Mouse (Mus musculus): Measurements from ENCODE around the gene Yy1. TPM values are rescaled to one million over a fixed set of nuclear protein-coding genes. Genes with fewer than 3 reads are reported as not detected.

Yy1 gene
- polyA plus RNA-seq, 1 experiment from 2014 or later = 6.6 TPM

DNA sequence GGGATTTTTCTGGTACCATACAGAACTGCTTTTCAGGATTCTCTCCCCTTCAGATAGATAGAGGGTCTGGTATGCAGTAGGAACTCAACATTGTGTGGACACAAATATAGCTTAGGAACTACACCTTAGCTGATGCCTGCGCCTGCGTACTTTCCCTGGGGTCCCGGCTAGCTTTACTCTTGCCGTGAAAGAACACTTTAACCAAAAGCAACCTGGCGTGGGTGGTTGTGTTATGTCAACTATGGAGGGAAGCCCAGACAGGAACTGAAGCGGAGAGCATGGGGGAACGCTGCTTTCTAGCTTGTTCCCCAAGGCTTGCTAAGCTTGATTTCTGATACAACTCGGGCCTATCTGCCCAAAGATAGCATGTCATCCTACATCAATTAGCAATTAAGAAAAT is 34.5 kb upstream of the Yy1 start:
- H3K4me3 ChIP-seq (ENCODE audit: low read depth, low read length) = peak overlapping the region; percentile 75
- no peaks in the 10 kb centered on the region for H3K36me3 ChIP-seq (ENCODE audit: control insufficient read depth, insufficient read depth)
- WGBS (ENCODE audit: insufficient replicate concordance) = 66% methylated on average over 8 of the region's 8 CpGs
- H3K27ac ChIP-seq (ENCODE audit: low read length) = no peak overlapping the region
- peak overlapping the region; percentile 86 for H3K4me2 ChIP-seq (ENCODE audit: low read depth, low read length)
- H3K9me3 ChIP-seq (replicated peaks; ENCODE audit: control insufficient read depth, low read length) = no peaks in the 10 kb centered on the region
- no peaks in the 10 kb centered on the region for H3K27me3 ChIP-seq (ENCODE audit: control insufficient read depth, insufficient read depth, low read depth, low read length)
- peaks cover 20% of the 10 kb centered on the region for H3K4me1 ChIP-seq (ENCODE audit: control insufficient read depth, low read depth, low read length)
- ATAC-seq (ENCODE audit: low read depth) = no peak
- H3K9ac ChIP-seq (ENCODE audit: low read depth, low read length) = no peak overlapping the region

DNA sequence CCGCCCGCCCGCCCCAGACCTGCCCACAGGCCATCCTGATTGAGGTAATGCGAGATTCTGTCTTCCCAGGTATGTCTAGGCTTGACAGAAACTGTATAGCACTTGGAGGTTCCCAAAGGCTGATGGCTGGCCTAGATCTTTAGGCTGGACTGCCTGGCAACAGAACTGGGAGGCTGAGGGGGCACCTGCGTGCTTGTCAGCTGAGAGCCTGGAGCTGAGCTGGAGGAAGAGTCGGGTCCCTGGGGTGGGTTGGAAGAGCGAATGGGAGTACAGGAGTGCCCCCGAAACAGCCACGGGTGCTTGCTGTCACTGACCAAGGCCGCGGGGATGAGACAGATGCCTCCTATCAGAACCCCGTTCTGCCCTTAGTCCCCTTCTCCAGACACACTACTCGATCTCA is 34.1 kb upstream of the Yy1 start:
- no peak for ATAC-seq (ENCODE audit: low read depth)
- no peak overlapping the region for H3K27ac ChIP-seq (ENCODE audit: low read length)
- H3K9ac ChIP-seq (ENCODE audit: low read depth, low read length) = no peak overlapping the region
- no peak overlapping the region for H3K4me2 ChIP-seq (ENCODE audit: low read depth, low read length)
- 73% methylated on average over 13 of the region's 13 CpGs for WGBS (ENCODE audit: insufficient replicate concordance)
- peaks cover 23% of the 10 kb centered on the region for H3K4me1 ChIP-seq (ENCODE audit: control insufficient read depth, low read depth, low read length)
- no peaks in the 10 kb centered on the region for H3K27me3 ChIP-seq (ENCODE audit: control insufficient read depth, insufficient read depth, low read depth, low read length)
- H3K4me3 ChIP-seq (ENCODE audit: low read depth, low read length) = no peak overlapping the region
- no peaks in the 10 kb centered on the region for H3K36me3 ChIP-seq (ENCODE audit: control insufficient read depth, insufficient read depth)
- H3K9me3 ChIP-seq (replicated peaks; ENCODE audit: control insufficient read depth, low read length) = no peaks in the 10 kb centered on the region

DNA sequence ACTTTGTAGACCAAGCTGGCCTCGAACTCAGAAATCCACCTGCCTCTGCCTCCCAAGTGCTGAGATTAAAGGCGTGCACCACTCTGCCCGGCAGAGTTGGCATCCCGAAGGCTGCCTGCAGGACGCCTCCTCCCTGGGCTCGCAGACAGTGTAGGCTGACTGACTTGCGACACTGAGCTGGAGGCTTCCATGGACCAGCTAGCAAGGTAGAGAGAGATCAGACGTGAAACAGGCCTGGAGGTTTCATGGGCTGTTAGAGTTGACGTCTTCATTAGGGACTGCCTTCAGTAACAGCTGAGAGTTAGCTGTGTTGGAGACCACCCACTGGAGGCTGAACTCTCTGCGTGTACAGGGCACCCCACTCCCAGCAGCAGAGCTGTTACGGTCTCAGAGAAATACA is 33.5 kb upstream of the Yy1 start:
- Histone ChIP-seq H3K27ac (ENCODE audit: low read length) (no peak overlapping the region), H3K9me3 (replicated peaks; ENCODE audit: control insufficient read depth, low read length) (no peaks in the 10 kb centered on the region), H3K4me3 (ENCODE audit: low read depth, low read length) (no peak overlapping the region), H3K9ac (ENCODE audit: low read depth, low read length) (no peak overlapping the region), H3K27me3 (ENCODE audit: control insufficient read depth, insufficient read depth, low read depth, low read length) (no peaks in the 10 kb centered on the region), H3K4me1 (ENCODE audit: control insufficient read depth, low read depth, low read length) (peaks cover 28% of the 10 kb centered on the region), H3K36me3 (ENCODE audit: control insufficient read depth, insufficient read depth) (no peaks in the 10 kb centered on the region), H3K4me2 (ENCODE audit: low read depth, low read length) (no peak overlapping the region)
- no peak for ATAC-seq (ENCODE audit: low read depth)
- WGBS (ENCODE audit: insufficient replicate concordance) = 75% methylated on average over 11 of the region's 11 CpGs

DNA sequence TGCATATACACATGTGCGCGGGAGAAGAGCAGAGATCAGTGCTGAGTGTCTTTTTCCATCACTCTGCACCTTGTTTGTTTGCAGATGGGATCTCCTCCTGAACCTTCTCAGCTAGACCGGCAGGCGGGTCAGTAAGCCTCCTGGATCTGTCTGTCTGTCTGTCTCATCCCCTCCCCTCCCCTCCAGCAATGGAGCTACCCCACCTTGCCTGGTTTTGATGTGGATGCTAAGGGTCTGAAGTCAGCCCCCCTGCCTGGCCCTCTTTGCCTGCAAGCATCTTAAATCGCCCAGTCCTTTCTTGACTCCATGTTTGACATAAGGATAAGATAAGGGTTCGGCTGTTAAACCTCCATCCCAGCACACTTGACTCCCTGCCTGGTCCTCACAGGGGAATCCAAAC is 32.8 kb upstream of the Yy1 start:
- Histone ChIP-seq H3K27me3 (ENCODE audit: control insufficient read depth, insufficient read depth, low read depth, low read length) (no peaks in the 10 kb centered on the region), H3K4me3 (ENCODE audit: low read depth, low read length) (no peak overlapping the region), H3K4me2 (ENCODE audit: low read depth, low read length) (no peak overlapping the region), H3K4me1 (ENCODE audit: control insufficient read depth, low read depth, low read length) (peaks cover 34% of the 10 kb centered on the region), H3K27ac (ENCODE audit: low read length) (no peak overlapping the region), H3K9me3 (replicated peaks; ENCODE audit: control insufficient read depth, low read length) (no peaks in the 10 kb centered on the region), H3K9ac (ENCODE audit: low read depth, low read length) (no peak overlapping the region), H3K36me3 (ENCODE audit: control insufficient read depth, insufficient read depth) (no peaks in the 10 kb centered on the region)
- 64% methylated on average over 6 of the region's 6 CpGs for WGBS (ENCODE audit: insufficient replicate concordance)
- ATAC-seq (ENCODE audit: low read depth) = no peak

DNA sequence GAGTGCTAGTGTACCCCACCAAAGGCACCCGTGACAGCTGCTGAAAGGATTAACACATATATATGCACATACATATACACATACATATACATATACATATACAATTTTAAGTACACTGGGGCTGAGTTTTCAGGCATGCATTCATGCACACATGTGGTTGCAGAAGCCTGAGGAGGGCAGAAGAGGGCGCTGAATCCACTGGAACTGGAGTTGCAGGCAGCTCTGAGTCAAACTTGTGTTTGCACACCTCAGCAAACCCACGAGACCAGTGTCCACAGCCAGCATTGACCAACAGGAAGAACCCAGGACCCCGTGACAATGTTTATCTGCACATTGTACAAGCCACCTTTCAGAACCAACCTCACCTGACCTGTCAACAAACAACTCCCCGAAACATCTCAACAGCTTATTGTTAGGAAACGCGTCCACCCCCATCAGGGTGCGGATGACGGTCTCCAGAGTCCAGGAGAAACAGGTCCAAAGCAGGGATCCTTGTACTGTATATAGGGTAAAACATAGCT is 32.2 kb upstream of the Yy1 start:
- H3K27ac ChIP-seq (ENCODE audit: low read length) = peak overlapping the region; percentile 77
- 57% methylated on average over 9 of the region's 9 CpGs for WGBS (ENCODE audit: insufficient replicate concordance)

DNA sequence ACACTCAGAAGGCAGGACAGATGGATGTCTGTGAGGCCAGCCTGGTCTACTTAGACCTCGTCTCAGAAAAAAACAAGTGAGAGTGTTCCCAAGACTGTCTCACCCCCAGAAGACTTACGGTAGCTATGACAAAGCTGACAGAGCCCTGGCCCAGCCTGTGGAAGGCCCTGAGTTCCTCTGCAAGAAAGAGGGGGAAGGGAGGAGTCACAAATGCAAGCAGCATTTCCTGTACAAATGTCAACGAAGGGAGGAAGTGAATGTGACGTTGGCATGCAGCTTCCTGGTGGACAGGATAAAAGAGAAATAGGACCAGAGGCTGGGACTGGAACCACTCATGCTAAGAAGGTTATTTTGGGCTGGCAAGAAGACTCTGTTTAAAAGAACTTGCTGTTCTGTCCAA is 31.6 kb upstream of the Yy1 start:
- Histone ChIP-seq H3K4me1 (ENCODE audit: control insufficient read depth, low read depth, low read length) (peaks cover 45% of the 10 kb centered on the region), H3K4me2 (ENCODE audit: low read depth, low read length) (no peak overlapping the region), H3K4me3 (ENCODE audit: low read depth, low read length) (no peak overlapping the region), H3K27me3 (ENCODE audit: control insufficient read depth, insufficient read depth, low read depth, low read length) (no peaks in the 10 kb centered on the region), H3K27ac (ENCODE audit: low read length) (peak overlapping the region; percentile 77), H3K9me3 (replicated peaks; ENCODE audit: control insufficient read depth, low read length) (no peaks in the 10 kb centered on the region), H3K9ac (ENCODE audit: low read depth, low read length) (no peak overlapping the region; the same call in 1 of the 2 replicates), H3K36me3 (ENCODE audit: control insufficient read depth, insufficient read depth) (no peaks in the 10 kb centered on the region)
- ATAC-seq (ENCODE audit: low read depth) = no peak
- WGBS (ENCODE audit: insufficient replicate concordance) = 13% methylated on average over 4 of the region's 4 CpGs

More for the DNA sequence above, 32.2 kb upstream of the Yy1 start:
- H3K4me1 ChIP-seq (ENCODE audit: control insufficient read depth, low read depth, low read length) = peaks cover 39% of the 10 kb centered on the region
- H3K27me3 ChIP-seq (ENCODE audit: control insufficient read depth, insufficient read depth, low read depth, low read length) = no peaks in the 10 kb centered on the region
- 0 out of 2 replicates have a peak overlapping the region, but pooled peaks have one; percentile 14 for H3K4me2 ChIP-seq (ENCODE audit: low read depth, low read length)
- no peaks in the 10 kb centered on the region for H3K9me3 ChIP-seq (replicated peaks; ENCODE audit: control insufficient read depth, low read length)
- no peak overlapping the region; the same call in 1 of the 2 replicates for H3K9ac ChIP-seq (ENCODE audit: low read depth, low read length)
- ATAC-seq (ENCODE audit: low read depth) = no peak
- H3K36me3 ChIP-seq (ENCODE audit: control insufficient read depth, insufficient read depth) = no peaks in the 10 kb centered on the region
- H3K4me3 ChIP-seq (ENCODE audit: low read depth, low read length) = no peak overlapping the region

DNA sequence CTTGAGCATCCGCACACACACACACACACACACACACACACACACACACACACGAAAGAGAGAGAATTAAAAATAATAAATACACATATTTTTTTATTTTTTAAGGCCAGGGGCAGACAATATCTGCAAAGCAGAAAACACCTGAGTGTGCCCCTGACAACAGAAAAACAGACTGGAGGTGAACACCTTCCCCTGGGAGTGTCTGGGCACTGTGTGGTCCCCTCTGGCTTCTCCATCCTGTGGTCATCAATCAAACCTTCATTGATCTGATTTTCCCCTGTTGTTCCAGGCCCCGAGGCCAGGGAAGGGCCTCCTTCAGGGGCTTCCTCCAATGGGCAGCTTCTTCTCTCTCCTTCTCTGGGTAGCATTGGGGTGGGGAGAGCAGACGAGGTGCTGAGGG is 31.1 kb upstream of the Yy1 start:
- 44% methylated on average over 4 of the region's 4 CpGs for WGBS (ENCODE audit: insufficient replicate concordance)
- no peaks in the 10 kb centered on the region; the same call in 1 of the 2 replicates for H3K27me3 ChIP-seq (ENCODE audit: control insufficient read depth, insufficient read depth, low read depth, low read length)
- no peaks in the 10 kb centered on the region for H3K9me3 ChIP-seq (replicated peaks; ENCODE audit: control insufficient read depth, low read length)
- H3K36me3 ChIP-seq (ENCODE audit: control insufficient read depth, insufficient read depth) = no peaks in the 10 kb centered on the region
- no peak overlapping the region for H3K4me3 ChIP-seq (ENCODE audit: low read depth, low read length)
- H3K4me1 ChIP-seq (ENCODE audit: control insufficient read depth, low read depth, low read length) = peaks cover 49% of the 10 kb centered on the region
- ATAC-seq (ENCODE audit: low read depth) = no peak
- no peak overlapping the region for H3K27ac ChIP-seq (ENCODE audit: low read length)
- H3K9ac ChIP-seq (ENCODE audit: low read depth, low read length) = no peak overlapping the region
- no peak overlapping the region for H3K4me2 ChIP-seq (ENCODE audit: low read depth, low read length)

DNA sequence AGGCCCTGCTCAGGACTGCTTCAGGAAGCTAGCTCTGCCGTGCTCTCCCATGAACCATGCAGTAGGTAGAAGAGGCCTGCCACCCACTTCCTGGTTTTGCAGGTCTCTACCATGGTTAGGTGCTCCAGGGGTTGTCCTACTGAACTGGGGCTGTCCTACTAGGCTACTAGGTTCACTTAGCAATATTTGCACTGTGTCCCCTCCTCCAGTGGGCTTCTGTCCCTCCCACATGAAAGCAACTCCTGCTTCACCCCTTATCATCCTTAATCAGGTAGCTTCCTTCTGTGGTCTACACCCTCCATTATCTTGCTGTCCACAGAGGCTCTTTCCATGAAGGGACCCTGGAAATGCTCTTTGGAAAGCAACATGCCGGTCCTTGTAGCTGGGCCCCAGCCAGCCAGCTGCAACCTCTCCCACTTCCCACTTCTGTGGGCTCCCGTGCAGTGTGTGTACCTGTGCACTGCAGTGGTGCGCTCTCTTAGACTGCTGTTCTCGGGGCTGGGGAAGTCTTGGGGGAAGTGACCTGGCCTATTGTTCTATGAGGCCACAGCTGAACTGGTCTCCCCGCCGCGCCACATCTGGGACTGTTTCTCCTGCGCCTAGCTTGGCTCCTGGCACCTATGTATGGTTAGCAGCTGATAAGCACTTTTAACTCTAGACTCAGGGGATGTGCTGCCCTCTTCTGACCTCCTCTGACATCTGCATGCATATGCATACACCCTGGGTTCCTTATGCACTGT is 29.5 kb upstream of the Yy1 start:
- H3K9me3 ChIP-seq (replicated peaks; ENCODE audit: control insufficient read depth, low read length) = no peaks in the 10 kb centered on the region
- H3K27me3 ChIP-seq (ENCODE audit: control insufficient read depth, insufficient read depth, low read depth, low read length) = no peaks in the 10 kb centered on the region; the same call in 1 of the 2 replicates
- peaks cover 51% of the 10 kb centered on the region for H3K4me1 ChIP-seq (ENCODE audit: control insufficient read depth, low read depth, low read length)
- H3K4me2 ChIP-seq (ENCODE audit: low read depth, low read length) = peak overlapping the region; percentile 59
- H3K36me3 ChIP-seq (ENCODE audit: control insufficient read depth, insufficient read depth) = no peaks in the 10 kb centered on the region
- peak overlapping the region; percentile 35; the same call in 1 of the 2 replicates for H3K4me3 ChIP-seq (ENCODE audit: low read depth, low read length)
- peak; percentile 83 for ATAC-seq (ENCODE audit: low read depth)
- peak overlapping the region; percentile 81 for H3K27ac ChIP-seq (ENCODE audit: low read length)
- H3K9ac ChIP-seq (ENCODE audit: low read depth, low read length) = peak overlapping the region; percentile 49
- 15% methylated on average over 9 of the region's 9 CpGs for WGBS (ENCODE audit: insufficient replicate concordance)

DNA sequence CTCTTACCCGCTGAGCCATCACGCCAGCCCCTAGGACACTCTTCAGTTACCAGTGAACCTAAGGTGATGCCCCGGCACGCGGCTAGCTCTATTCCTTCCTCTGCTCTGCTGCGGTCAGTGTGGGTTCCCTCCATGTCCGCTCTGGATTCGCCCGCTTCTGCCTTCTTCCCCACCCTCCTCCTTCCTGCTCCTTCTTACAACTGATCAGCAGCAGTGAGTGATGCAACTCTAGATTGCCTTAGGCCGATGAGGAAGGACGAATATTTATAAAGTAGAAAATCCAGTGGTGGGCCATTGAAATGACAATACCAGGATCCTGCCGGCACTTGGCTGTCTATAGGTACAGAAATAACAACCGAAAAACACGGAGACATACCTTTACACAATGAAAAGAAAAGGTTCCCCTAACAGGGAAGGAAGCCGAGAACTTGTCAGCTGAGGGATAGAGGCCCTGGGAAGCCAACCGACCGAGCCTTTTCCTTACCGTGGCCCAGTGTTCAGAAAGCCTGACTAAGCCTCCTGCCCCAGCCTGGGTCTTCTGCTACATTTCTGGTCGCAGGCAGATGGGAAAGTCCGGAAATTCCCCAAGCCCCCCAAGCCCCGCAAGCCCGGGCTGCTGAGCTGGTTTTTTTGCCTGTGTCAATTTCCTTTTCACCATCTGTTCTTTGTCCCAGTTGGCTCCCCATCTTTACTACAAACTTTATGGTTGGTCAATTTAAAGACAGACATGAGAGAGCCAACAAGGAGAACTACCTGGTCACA is 27.7 kb upstream of the Yy1 start:
- no peaks in the 10 kb centered on the region for H3K36me3 ChIP-seq (ENCODE audit: control insufficient read depth, insufficient read depth)
- H3K4me3 ChIP-seq (ENCODE audit: low read depth, low read length) = peak overlapping the region; percentile 53
- peak overlapping the region; percentile 71 for H3K4me2 ChIP-seq (ENCODE audit: low read depth, low read length)
- H3K9me3 ChIP-seq (replicated peaks; ENCODE audit: control insufficient read depth, low read length) = no peaks in the 10 kb centered on the region
- ATAC-seq (ENCODE audit: low read depth) = no peak
- peaks cover 55% of the 10 kb centered on the region for H3K4me1 ChIP-seq (ENCODE audit: control insufficient read depth, low read depth, low read length)
- 28% methylated on average over 22 of the region's 22 CpGs for WGBS (ENCODE audit: insufficient replicate concordance)
- H3K27ac ChIP-seq (ENCODE audit: low read length) = peak overlapping the region; percentile 73
- H3K9ac ChIP-seq (ENCODE audit: low read depth, low read length) = peak overlapping the region; percentile 53; the same call in 1 of the 2 replicates
- no peaks in the 10 kb centered on the region; the same call in 1 of the 2 replicates for H3K27me3 ChIP-seq (ENCODE audit: control insufficient read depth, insufficient read depth, low read depth, low read length)
